Mouse (Mus musculus) G1E-ER4 (cell line): ENCODE measurements around the gene Fbxo47. TPM values are rescaled to one million over a fixed set of nuclear protein-coding genes. Genes with fewer than 3 reads are reported as not detected.

Experiments
- GATA1 ChIP-seq: IDR thresholded peaks from one replicate; pipeline ENCODE4 v1.8.0; 2012; ENCODE audit warnings: low read length, inconsistent platforms
- polyA plus RNA-seq: library from polyadenylated mRNA; stranded (reverse); fragments of >175 nt; gene quantifications from 2 replicates; pipeline ENCODE4 v1.2.3, GENCODE M21; 2012

The Fbxo47 gene
- polyA plus RNA-seq, 1 experiment: not detected

- no peak for TF ChIP-seq GATA1
Measured at GRCm38 (mm10) chr11:97824895-97825294, 59.1 kb downstream of the Fbxo47 start.

DNA sequence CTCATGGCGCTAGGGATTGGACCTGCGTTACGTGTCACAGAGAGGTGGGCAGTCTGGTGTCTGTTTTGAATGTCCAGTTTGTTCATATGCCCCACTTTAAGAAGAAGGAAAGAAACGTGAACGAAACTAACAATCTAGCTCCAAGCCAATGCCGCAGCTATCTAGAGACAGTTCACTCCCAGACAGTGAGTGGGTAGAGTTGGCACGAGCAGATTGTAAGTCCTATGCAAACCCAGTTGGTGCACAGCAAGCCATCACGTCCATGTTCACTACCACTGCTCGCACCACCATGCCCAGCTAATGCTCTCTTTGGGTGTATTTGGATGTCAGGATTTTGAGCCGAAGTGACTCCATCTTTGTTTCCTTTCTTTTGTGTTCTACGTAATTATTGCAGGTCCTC is 59.8 kb downstream of the Fbxo47 start:
- TF ChIP-seq GATA1: no peak

DNA sequence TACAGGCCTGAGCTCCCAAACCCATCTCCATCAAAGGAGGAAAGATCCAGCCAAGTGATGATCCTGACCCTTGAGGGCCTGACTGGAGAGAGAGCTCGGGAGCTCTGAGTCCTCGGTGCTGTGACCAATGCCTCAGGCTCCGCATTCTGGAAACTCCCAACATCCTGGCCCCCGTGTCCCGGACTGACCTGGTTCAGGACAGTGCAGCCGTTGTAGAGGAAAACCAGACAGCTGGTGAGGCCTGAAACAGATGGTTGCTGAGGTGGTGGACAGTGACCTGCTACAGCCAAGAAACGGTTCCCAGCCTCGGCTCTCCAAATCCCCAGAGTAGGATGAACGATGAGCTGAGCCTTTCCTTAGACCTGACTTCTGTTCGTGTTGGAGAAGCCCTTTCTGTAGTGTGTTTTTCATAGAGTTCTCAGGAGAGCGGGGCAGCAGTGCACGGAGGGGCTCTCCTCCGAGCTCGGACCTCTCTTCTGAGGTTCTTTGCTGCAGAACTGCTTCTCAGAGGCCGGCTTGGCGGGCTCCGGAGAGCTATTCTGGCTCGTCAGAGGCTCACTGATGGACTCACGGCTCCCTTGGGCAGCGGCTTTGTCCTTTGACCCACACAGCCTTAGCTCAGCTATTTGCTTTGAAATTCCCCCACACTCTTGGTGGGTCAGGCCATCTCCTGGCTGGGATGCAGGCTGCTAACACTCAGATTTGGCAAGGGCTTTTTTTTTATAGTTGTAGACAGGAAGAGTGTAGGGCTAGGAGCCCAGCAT is 60.9 kb downstream of the Fbxo47 start:
- TF ChIP-seq GATA1: no peak

DNA sequence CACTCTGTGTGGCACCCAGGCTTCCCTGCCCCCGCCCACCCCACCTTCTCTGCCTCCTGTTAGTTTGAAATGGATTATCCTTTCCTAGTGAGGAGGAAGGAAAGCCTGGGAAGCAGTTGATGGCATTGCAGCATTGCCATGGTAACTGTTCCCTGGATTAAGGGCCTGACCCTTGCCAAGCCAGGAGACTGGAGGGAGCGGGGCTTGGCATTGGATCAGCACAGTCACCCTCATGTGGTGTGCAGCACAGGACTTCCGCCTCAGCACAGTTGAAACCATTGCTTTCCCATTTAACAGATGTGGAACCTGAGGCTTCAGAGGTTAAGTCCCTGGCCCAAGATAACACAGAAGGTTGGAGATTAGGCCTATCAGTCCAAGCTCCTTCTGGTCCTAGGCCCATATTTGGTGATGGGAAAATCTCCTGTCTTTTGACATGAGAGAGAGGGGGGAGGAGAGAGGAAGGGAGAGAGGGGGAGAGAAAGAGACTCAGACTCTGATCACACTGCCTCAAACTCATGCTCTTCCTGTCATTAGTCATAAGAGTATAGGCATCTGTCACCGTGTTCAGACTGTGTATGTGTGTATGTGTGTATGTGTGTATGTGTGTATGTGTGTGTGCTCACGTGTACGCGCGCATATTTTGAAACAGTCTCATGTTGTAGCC is 62.4 kb downstream of the Fbxo47 start:
- no peak for TF ChIP-seq GATA1

GRCm38 (mm10) chr11:97820840-97821239 is 63.1 kb downstream of the Fbxo47 start:
- TF ChIP-seq GATA1: no peak

DNA sequence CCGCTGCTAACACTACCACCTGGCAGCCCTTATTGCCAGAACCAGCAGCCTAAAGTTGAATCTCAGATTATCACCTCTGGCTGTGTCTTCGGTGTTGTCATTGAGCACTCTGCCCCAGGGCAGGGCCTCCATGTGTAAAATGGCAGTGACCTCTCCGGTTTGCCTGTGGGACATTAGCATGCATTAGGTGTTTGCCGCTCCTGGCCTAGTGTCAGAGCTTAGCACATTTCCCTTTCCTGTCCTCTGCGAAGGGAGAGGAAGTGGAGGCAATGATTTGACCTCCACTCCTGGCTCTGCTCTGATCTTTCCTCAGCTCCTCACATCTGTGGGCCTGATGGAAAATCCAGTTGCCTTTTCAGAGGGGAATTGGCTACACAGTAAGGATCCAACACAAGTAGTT is 64.0 kb downstream of the Fbxo47 start:
- TF ChIP-seq GATA1: no peak

DNA sequence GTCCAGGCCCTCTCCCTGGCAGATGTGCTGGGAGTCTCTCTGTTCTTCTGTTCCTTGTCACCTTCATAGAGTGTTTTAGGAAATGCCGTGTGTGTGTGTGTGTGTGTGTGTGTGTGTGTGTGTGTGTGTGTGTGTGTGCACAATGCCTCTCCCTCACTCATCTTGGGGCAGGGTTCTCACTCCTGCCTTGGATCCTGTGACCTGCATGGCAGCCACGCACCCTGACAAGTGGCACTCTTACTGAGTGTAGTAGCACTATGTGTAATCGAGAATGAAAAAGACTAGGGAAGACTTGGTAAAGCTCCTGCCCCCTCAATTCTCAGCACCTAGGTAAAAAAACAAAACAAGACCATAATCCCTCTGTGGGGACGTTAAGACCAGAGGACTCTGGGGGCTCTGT is 64.9 kb downstream of the Fbxo47 start:
- no peak for TF ChIP-seq GATA1

DNA sequence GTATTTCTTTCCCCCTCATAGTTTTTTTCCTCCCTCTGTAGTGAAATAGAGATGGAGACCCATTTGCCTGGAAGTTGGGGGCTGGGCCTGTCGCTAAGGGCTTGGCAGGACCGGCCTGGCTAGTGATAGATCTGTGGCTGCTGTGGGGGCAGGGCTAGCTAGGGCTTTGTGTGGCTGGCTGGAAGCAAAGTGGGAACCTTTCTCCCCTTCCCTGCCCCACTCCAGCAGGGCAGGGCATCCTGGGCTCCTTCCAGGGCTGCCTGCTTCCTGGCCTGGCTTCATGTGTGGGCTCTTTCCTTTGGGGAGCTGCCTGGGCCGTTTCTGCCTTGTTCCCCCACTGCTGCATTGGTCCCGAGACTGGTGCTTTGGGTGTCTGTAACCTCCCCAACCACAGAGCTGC is 65.4 kb downstream of the Fbxo47 start:
- no peak for TF ChIP-seq GATA1

- no peak for TF ChIP-seq GATA1
Measured at GRCm38 (mm10) chr11:97818003-97818402, 66.0 kb downstream of the Fbxo47 start.

DNA sequence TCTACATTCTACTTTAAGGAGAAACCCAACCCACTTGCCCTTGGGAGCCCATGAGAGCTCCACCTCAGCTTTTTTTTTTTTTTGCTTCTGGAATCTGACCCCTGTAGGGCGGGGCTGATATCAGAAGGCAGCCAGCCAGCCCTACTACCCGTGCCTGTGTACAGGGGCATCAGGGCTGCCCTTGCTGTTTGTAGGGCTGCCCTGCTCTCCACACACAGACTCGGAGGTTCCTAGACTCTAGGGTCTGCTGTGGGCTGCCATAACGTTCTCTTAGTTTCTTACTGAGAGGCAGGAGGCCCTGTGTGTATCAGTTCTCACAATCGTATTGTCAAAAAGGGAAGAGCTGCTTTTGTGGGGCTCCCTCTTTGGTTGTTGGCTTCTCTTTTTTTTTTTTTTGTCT is 66.6 kb downstream of the Fbxo47 start:
- TF ChIP-seq GATA1: no peak

GRCm38 (mm10) chr11:97816916-97817315 is 67.0 kb downstream of the Fbxo47 start:
- TF ChIP-seq GATA1: no peak

DNA sequence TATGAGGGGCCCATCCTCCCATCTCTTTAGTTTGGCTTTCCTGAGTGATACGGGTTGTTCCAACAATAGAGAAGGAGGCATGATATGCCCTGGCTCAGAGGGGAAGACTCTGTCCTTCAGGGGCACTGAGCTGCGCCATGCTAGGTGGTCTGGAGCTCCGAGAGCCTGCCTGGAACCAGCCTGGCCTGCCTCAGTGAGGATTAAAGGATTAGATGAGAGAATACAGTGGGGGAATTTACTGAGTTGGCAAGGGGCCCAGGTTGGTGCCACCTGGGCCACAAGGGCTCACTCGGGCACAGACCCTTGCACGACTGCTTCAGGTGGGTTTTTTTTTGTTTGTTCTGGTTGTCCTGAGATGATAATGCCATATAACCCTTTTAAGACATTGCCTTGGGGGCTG is 67.8 kb downstream of the Fbxo47 start:
- no peak for TF ChIP-seq GATA1

GRCm38 (mm10) chr11:97815736-97816135 is 68.2 kb downstream of the Fbxo47 start:
- TF ChIP-seq GATA1: no peak

DNA sequence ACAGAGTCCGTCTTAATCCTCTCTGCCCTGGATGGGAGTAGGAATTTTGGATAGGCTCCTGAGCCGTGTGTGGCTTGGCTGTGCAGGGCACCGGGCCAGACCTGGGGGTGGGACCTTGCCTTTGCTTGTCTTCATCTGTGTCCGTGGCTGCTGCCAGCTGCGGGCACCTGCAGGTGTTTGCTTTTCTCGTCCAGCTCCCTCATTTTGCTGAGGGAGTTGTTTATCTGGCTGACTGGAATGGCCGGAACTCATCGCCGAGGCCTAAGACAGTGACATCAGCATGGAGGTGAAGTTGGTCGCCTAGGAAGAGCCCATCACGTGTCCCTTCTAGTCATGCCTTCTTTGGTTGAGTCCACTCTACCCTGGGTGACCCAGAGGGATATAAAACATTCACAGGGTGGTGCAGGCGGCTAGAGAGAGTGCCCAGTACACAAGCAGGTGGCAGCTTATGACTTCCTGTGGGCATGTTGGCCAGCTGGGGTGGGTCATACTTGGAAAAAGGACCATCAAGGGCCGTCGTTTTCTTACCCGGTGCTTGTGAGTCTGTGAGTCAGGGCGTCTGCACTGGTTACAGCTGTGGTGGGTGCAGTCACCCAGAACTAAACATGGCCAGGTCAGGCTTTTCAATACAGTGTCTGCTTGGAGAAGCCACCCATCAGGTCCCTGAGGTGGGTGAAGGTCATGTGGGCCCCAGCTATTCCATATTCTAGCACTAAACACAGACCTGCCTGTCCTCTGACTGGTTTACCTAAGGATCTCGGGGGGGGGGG is 70.0 kb downstream of the Fbxo47 start:
- TF ChIP-seq GATA1: no peak

- no peak for TF ChIP-seq GATA1
Measured at GRCm38 (mm10) chr11:97813085-97813484, 70.9 kb downstream of the Fbxo47 start.

- no peak for TF ChIP-seq GATA1
Measured at GRCm38 (mm10) chr11:97812491-97812921, 71.4 kb downstream of the Fbxo47 start.
